Mouse (Mus musculus) kidney, postnatal 0 days (tissue): ENCODE data around the gene Mok. TPM values are rescaled to one million over a fixed set of nuclear protein-coding genes. Genes with fewer than 3 reads are reported as not detected.

Experiments used
- ATAC-seq: fragments of 200-750 bp; cut with Nextera tagmentation; replicated peaks from 2 replicates; pipeline ENCODE4 v1.8.0; 2017; ENCODE audit warnings: low read depth, moderate number of reproducible peaks, moderate TSS enrichment, moderate library complexity; ENCODE audit not compliant: low FRiP score
- DNase-seq: peaks from one replicate; pipeline ENCODE4 v3.0.0-alpha.2; 2016; ENCODE audit warnings: low spot score
- H3K27ac ChIP-seq: fragments of 300-500 bp; sonication (generic); 2 replicates; pipeline ENCODE4 v1.5.1; 2014; ENCODE audit warnings: mild to moderate bottlenecking
- H3K27me3 ChIP-seq: fragments of 300-500 bp; sonication (generic); 2 replicates; pipeline ENCODE4 v1.6.1; 2014; ENCODE audit warnings: low read length, mixed read lengths; ENCODE audit not compliant: insufficient read depth
- H3K36me3 ChIP-seq: fragments of 300-500 bp; sonication (generic); 2 replicates; pipeline ENCODE4 v1.6.1; 2014; ENCODE audit warnings: low read length, mixed read lengths; ENCODE audit not compliant: insufficient read depth
- H3K4me1 ChIP-seq: fragments of 300-500 bp; sonication (generic); replicated peaks from 2 replicates; pipeline ENCODE4 v1.6.1; 2014; ENCODE audit warnings: antibody characterized with exemption, low read length, mixed read lengths; ENCODE audit not compliant: insufficient read depth
- H3K4me2 ChIP-seq: fragments of 300-500 bp; sonication (generic); 2 replicates; pipeline ENCODE4 v1.6.1; 2014; ENCODE audit warnings: mild to moderate bottlenecking, low read length, moderate library complexity, mixed read lengths
- H3K4me3 ChIP-seq: fragments of 300-500 bp; sonication (generic); replicated peaks from 2 replicates; pipeline ENCODE4 v1.5.1; 2014; ENCODE audit warnings: low read depth, low read length
- H3K9ac ChIP-seq: fragments of 300-500 bp; sonication (generic); 2 replicates; pipeline ENCODE4 v1.6.1; 2014; ENCODE audit warnings: low read depth, low read length
- H3K9me3 ChIP-seq: fragments of 300-500 bp; sonication (generic); replicated peaks from 2 replicates; pipeline ENCODE4 v1.6.1; 2016; ENCODE audit warnings: low read length, inconsistent platforms, mixed read lengths
- CTCF ChIP-seq: IDR thresholded peaks from 2 replicates; pipeline ENCODE4 v1.5.1; 2016; ENCODE audit warnings: antibody characterized with exemption, low read depth, mild to moderate bottlenecking, moderate library complexity
- WGBS: fragments of 180-500 bp; shearing (Covaris S2); extraction: QIAGEN DNeasy Blood & Tissue Kit; methylation state at CpG from one replicate; pipeline ENCODE4 v1.1.7; 2014; 5-methylcytosine and 5-hydroxymethylcytosine counted together
- polyA plus RNA-seq: library from polyadenylated mRNA; unstranded; fragments of >200 nt; fragmentation: Nextera tagmentation; extraction: Ambion mirVana; gene quantifications from 2 replicates; pipeline ENCODE4 v1.2.1, GENCODE M21; 2015

Mok gene
- polyA plus RNA-seq, 1 experiment from 2014 or later: 9.6 TPM

GRCm38 (mm10) chr12:110795035-110795434 lies 45.7 kb downstream of the Mok start:
- no peak overlapping the region for H3K27ac ChIP-seq
- H3K4me3 ChIP-seq: no peak overlapping the region
- H3K9ac ChIP-seq: no peak overlapping the region
- no peak overlapping the region for H3K4me2 ChIP-seq
- H3K36me3 ChIP-seq: peaks cover 4% of the 10 kb centered on the region; the same call in 1 of the 2 replicates
- H3K9me3 ChIP-seq: no peaks in the 10 kb centered on the region
- H3K27me3 ChIP-seq: no peaks in the 10 kb centered on the region
- ATAC-seq (no peak), DNase-seq (no peak)
- TF ChIP-seq CTCF: no peak
- peaks cover 5% of the 10 kb centered on the region; the same call in 1 of the 2 replicates for H3K4me1 ChIP-seq
- WGBS: 78% methylated on average over 6 of the region's 6 CpGs

- H3K9ac ChIP-seq: no peak overlapping the region
- no peaks in the 10 kb centered on the region for H3K27me3 ChIP-seq
- H3K27ac ChIP-seq: peak overlapping the region; percentile 57; the same call in 1 of the 2 replicates
- H3K36me3 ChIP-seq: peaks cover 4% of the 10 kb centered on the region; the same call in 1 of the 2 replicates
- no peak for TF ChIP-seq CTCF
- DNase-seq (no peak), ATAC-seq (no peak)
- H3K4me1 ChIP-seq: no peaks in the 10 kb centered on the region
- no peak overlapping the region for H3K4me3 ChIP-seq
- 72% methylated on average over 8 of the region's 8 CpGs for WGBS
- H3K4me2 ChIP-seq: no peak overlapping the region
- H3K9me3 ChIP-seq: no peaks in the 10 kb centered on the region
Measured at GRCm38 (mm10) chr12:110791026-110791425, 49.7 kb downstream of the Mok start.

- Histone ChIP-seq H3K27ac (peak overlapping the region; percentile 57; the same call in 1 of the 2 replicates), H3K4me1 (no peaks in the 10 kb centered on the region), H3K9ac (no peak overlapping the region), H3K4me2 (no peak overlapping the region), H3K4me3 (no peak overlapping the region), H3K27me3 (no peaks in the 10 kb centered on the region), H3K9me3 (no peaks in the 10 kb centered on the region), H3K36me3 (peaks cover 2% of the 10 kb centered on the region; the same call in 1 of the 2 replicates)
- ATAC-seq: peak; percentile 52; the same call in 1 of the 2 replicates
- no peak for DNase-seq
- 88% methylated on average over 4 of the region's 4 CpGs for WGBS
- no peak for TF ChIP-seq CTCF
Measured at GRCm38 (mm10) chr12:110790580-110790979, 50.2 kb downstream of the Mok start.

- DNase-seq (no peak), ATAC-seq (no peak)
- no peak for TF ChIP-seq CTCF
- H3K27me3 ChIP-seq: no peaks in the 10 kb centered on the region
- H3K9me3 ChIP-seq: no peaks in the 10 kb centered on the region
- no peak overlapping the region for H3K4me3 ChIP-seq
- no peak overlapping the region for H3K9ac ChIP-seq
- H3K36me3 ChIP-seq: 0 out of 2 replicates have a peak, but pooled peaks cover 2% of the 10 kb centered on the region
- 81% methylated on average over 4 of the region's 4 CpGs for WGBS
- no peak overlapping the region for H3K27ac ChIP-seq
- no peaks in the 10 kb centered on the region for H3K4me1 ChIP-seq
- no peak overlapping the region for H3K4me2 ChIP-seq
Measured at GRCm38 (mm10) chr12:110786243-110786642, 54.5 kb downstream of the Mok start.

- H3K9me3 ChIP-seq: no peaks in the 10 kb centered on the region
- peaks cover 7% of the 10 kb centered on the region for H3K36me3 ChIP-seq
- WGBS: 90% methylated on average over 2 of the region's 2 CpGs
- H3K4me1 ChIP-seq: no peaks in the 10 kb centered on the region
- TF ChIP-seq CTCF: no peak
- no peak overlapping the region for H3K4me2 ChIP-seq
- H3K9ac ChIP-seq: no peak overlapping the region
- no peak overlapping the region for H3K4me3 ChIP-seq
- DNase-seq: no peak
- ATAC-seq: no peak
- H3K27ac ChIP-seq: no peak overlapping the region
- no peaks in the 10 kb centered on the region for H3K27me3 ChIP-seq
Measured at GRCm38 (mm10) chr12:110784211-110784610, 56.5 kb downstream of the Mok start.

- Histone ChIP-seq H3K4me2 (no peak overlapping the region), H3K4me1 (no peaks in the 10 kb centered on the region), H3K4me3 (no peak overlapping the region), H3K36me3 (peaks cover 7% of the 10 kb centered on the region), H3K9me3 (no peaks in the 10 kb centered on the region), H3K27me3 (no peaks in the 10 kb centered on the region), H3K9ac (no peak overlapping the region), H3K27ac (no peak overlapping the region)
- ATAC-seq (no peak), DNase-seq (no peak)
- WGBS: 92% methylated on average over 1 of the region's 1 CpGs
- no peak for TF ChIP-seq CTCF
Measured at GRCm38 (mm10) chr12:110782278-110782677, 58.5 kb downstream of the Mok start.

- H3K4me3 ChIP-seq: no peak overlapping the region
- no peaks in the 10 kb centered on the region for H3K4me1 ChIP-seq
- no peak for ATAC-seq
- no peak for DNase-seq
- no peak for TF ChIP-seq CTCF
- H3K27ac ChIP-seq: no peak overlapping the region
- no peaks in the 10 kb centered on the region for H3K9me3 ChIP-seq
- WGBS: 85% methylated on average over 8 of the region's 8 CpGs
- no peak overlapping the region for H3K4me2 ChIP-seq
- H3K27me3 ChIP-seq: no peaks in the 10 kb centered on the region
- H3K9ac ChIP-seq: no peak overlapping the region
- peaks cover 7% of the 10 kb centered on the region for H3K36me3 ChIP-seq
Measured at GRCm38 (mm10) chr12:110781181-110781580, 59.6 kb downstream of the Mok start.
